Mouse (Mus musculus): ENCODE results near the gene Dcaf11. TPM values are rescaled to one million over a fixed set of nuclear protein-coding genes. Genes with fewer than 3 reads are reported as not detected.

Dcaf11 gene
- polyA plus RNA-seq, 1 experiment from 2014 or later = 45.9 TPM

- H3K27me3 ChIP-seq (ENCODE audit: control insufficient read depth, insufficient read depth, low read length) = no peaks in the 10 kb centered on the region
- H3K4me1 ChIP-seq (replicated peaks; ENCODE audit: control insufficient read depth, insufficient read depth) = no peaks in the 10 kb centered on the region
- H3K9ac ChIP-seq (ENCODE audit: low read length) = no peak overlapping the region
- ATAC-seq (ENCODE audit: low FRiP score, low TSS enrichment) = no peak
- no peak for TF ChIP-seq CTCF (IDR thresholded peaks at IDR 0.05; ENCODE audit: low read depth)
- TF ChIP-seq EP300 (optimal IDR thresholded peaks at IDR 0.05) = no peak
- H3K4me3 ChIP-seq (ENCODE audit: low read depth, low read length) = no peak overlapping the region
- H3K9me3 ChIP-seq (ENCODE audit: control insufficient read depth, low read length) = no peaks in the 10 kb centered on the region
- WGBS = 78% methylated on average over 6 of the region's 6 CpGs
- peaks cover 21% of the 10 kb centered on the region for H3K36me3 ChIP-seq (ENCODE audit: control insufficient read depth, insufficient read depth, low read length)
- DNase-seq (ENCODE audit: low spot score) = no peak
- no peak overlapping the region for H3K4me2 ChIP-seq (replicated peaks; ENCODE audit: low read depth)
- H3K27ac ChIP-seq (replicated peaks) = no peak overlapping the region
Observed at GRCm38 (mm10) chr14:55550191-55550590, 9.6 kb upstream of the Dcaf11 start.

GRCm38 (mm10) chr14:55551347-55551746, 8.5 kb upstream of the Dcaf11 start:
- no peaks in the 10 kb centered on the region for H3K4me1 ChIP-seq (replicated peaks; ENCODE audit: control insufficient read depth, insufficient read depth)

GRCm38 (mm10) chr14:55551794-55552193, 8.0 kb upstream of the Dcaf11 start:
- no peaks in the 10 kb centered on the region for H3K4me1 ChIP-seq (replicated peaks; ENCODE audit: control insufficient read depth, insufficient read depth)
- no peak for TF ChIP-seq CTCF (IDR thresholded peaks at IDR 0.05; ENCODE audit: low read depth)
- TF ChIP-seq EP300 (optimal IDR thresholded peaks at IDR 0.05) = no peak
- WGBS = 93% methylated on average over 8 of the region's 8 CpGs
- no peaks in the 10 kb centered on the region for H3K27me3 ChIP-seq (ENCODE audit: control insufficient read depth, insufficient read depth, low read length)
- H3K9me3 ChIP-seq (ENCODE audit: control insufficient read depth, low read length) = no peaks in the 10 kb centered on the region
- ATAC-seq (ENCODE audit: low FRiP score, low TSS enrichment) (no peak), DNase-seq (ENCODE audit: low spot score) (no peak)
- H3K4me2 ChIP-seq (replicated peaks; ENCODE audit: low read depth) = no peak overlapping the region
- no peak overlapping the region for H3K9ac ChIP-seq (ENCODE audit: low read length)
- peaks cover 15% of the 10 kb centered on the region for H3K36me3 ChIP-seq (ENCODE audit: control insufficient read depth, insufficient read depth, low read length)
- no peak overlapping the region for H3K27ac ChIP-seq (replicated peaks)
- H3K4me3 ChIP-seq (ENCODE audit: low read depth, low read length) = no peak overlapping the region

More at GRCm38 (mm10) chr14:55551347-55551746, 8.5 kb upstream of the Dcaf11 start:
- 68% methylated on average over 5 of the region's 5 CpGs for WGBS
- DNase-seq (ENCODE audit: low spot score) (no peak), ATAC-seq (ENCODE audit: low FRiP score, low TSS enrichment) (no peak)
- Histone ChIP-seq H3K4me3 (ENCODE audit: low read depth, low read length) (no peak overlapping the region), H3K9ac (ENCODE audit: low read length) (no peak overlapping the region), H3K9me3 (ENCODE audit: control insufficient read depth, low read length) (no peaks in the 10 kb centered on the region), H3K27ac (replicated peaks) (no peak overlapping the region), H3K4me2 (replicated peaks; ENCODE audit: low read depth) (no peak overlapping the region), H3K27me3 (ENCODE audit: control insufficient read depth, insufficient read depth, low read length) (no peaks in the 10 kb centered on the region), H3K36me3 (ENCODE audit: control insufficient read depth, insufficient read depth, low read length) (peaks cover 15% of the 10 kb centered on the region)
- no peak for TF ChIP-seq CTCF (IDR thresholded peaks at IDR 0.05; ENCODE audit: low read depth)
- TF ChIP-seq EP300 (optimal IDR thresholded peaks at IDR 0.05) = no peak

- Histone ChIP-seq H3K9ac (ENCODE audit: low read length) (no peak overlapping the region), H3K4me2 (replicated peaks; ENCODE audit: low read depth) (no peak overlapping the region), H3K9me3 (ENCODE audit: control insufficient read depth, low read length) (no peaks in the 10 kb centered on the region), H3K4me3 (ENCODE audit: low read depth, low read length) (no peak overlapping the region), H3K27ac (replicated peaks) (no peak overlapping the region), H3K27me3 (ENCODE audit: control insufficient read depth, insufficient read depth, low read length) (no peaks in the 10 kb centered on the region), H3K4me1 (replicated peaks; ENCODE audit: control insufficient read depth, insufficient read depth) (no peaks in the 10 kb centered on the region), H3K36me3 (ENCODE audit: control insufficient read depth, insufficient read depth, low read length) (no peaks in the 10 kb centered on the region)
- ATAC-seq (ENCODE audit: low FRiP score, low TSS enrichment) (peak; percentile 58; the same call in 1 of the 2 replicates), DNase-seq (ENCODE audit: low spot score) (no peak)
- TF ChIP-seq CTCF (IDR thresholded peaks at IDR 0.05; ENCODE audit: low read depth) (no peak), EP300 (optimal IDR thresholded peaks at IDR 0.05) (no peak)
Observed at GRCm38 (mm10) chr14:55554635-55555034, 5.2 kb upstream of the Dcaf11 start.

- H3K9me3 ChIP-seq (ENCODE audit: control insufficient read depth, low read length) = no peaks in the 10 kb centered on the region
- no peak for TF ChIP-seq CTCF (IDR thresholded peaks at IDR 0.05; ENCODE audit: low read depth)
- no peak for TF ChIP-seq EP300 (optimal IDR thresholded peaks at IDR 0.05)
- no peak for ATAC-seq (ENCODE audit: low FRiP score, low TSS enrichment)
- no peak overlapping the region for H3K4me2 ChIP-seq (replicated peaks; ENCODE audit: low read depth)
- no peak overlapping the region for H3K4me3 ChIP-seq (ENCODE audit: low read depth, low read length)
- H3K4me1 ChIP-seq (replicated peaks; ENCODE audit: control insufficient read depth, insufficient read depth) = no peaks in the 10 kb centered on the region
- WGBS = 79% methylated on average over 3 of the region's 3 CpGs
- no peak for DNase-seq (ENCODE audit: low spot score)
- H3K27ac ChIP-seq (replicated peaks) = no peak overlapping the region
- no peaks in the 10 kb centered on the region for H3K36me3 ChIP-seq (ENCODE audit: control insufficient read depth, insufficient read depth, low read length)
- no peak overlapping the region for H3K9ac ChIP-seq (ENCODE audit: low read length)
- H3K27me3 ChIP-seq (ENCODE audit: control insufficient read depth, insufficient read depth, low read length) = no peaks in the 10 kb centered on the region
Observed at GRCm38 (mm10) chr14:55555788-55556187, 4.0 kb upstream of the Dcaf11 start.

GRCm38 (mm10) chr14:55557003-55557402, 2.8 kb upstream of the Dcaf11 start:
- peaks cover 4% of the 10 kb centered on the region; the same call in 1 of the 2 replicates for H3K4me1 ChIP-seq (replicated peaks; ENCODE audit: control insufficient read depth, insufficient read depth)
- no peak overlapping the region for H3K9ac ChIP-seq (ENCODE audit: low read length)
- peak overlapping the region; percentile 71 for H3K27ac ChIP-seq (replicated peaks)
- no peak for TF ChIP-seq EP300 (optimal IDR thresholded peaks at IDR 0.05)
- TF ChIP-seq CTCF (IDR thresholded peaks at IDR 0.05; ENCODE audit: low read depth) = peak; percentile 98
- no peaks in the 10 kb centered on the region for H3K27me3 ChIP-seq (ENCODE audit: control insufficient read depth, insufficient read depth, low read length)
- DNase-seq (ENCODE audit: low spot score) = peak; percentile 92
- H3K4me3 ChIP-seq (ENCODE audit: low read depth, low read length) = no peak overlapping the region
- 11% methylated on average over 5 of the region's 5 CpGs for WGBS
- no peak for ATAC-seq (ENCODE audit: low FRiP score, low TSS enrichment)
- H3K9me3 ChIP-seq (ENCODE audit: control insufficient read depth, low read length) = no peaks in the 10 kb centered on the region
- no peak overlapping the region for H3K4me2 ChIP-seq (replicated peaks; ENCODE audit: low read depth)
- H3K36me3 ChIP-seq (ENCODE audit: control insufficient read depth, insufficient read depth, low read length) = no peaks in the 10 kb centered on the region
